Comparison of ENCODE assay signal across 8 mouse cellular contexts in genomic region chr2:30902256-30902655, GRCm38 (mm10). TPM values are rescaled to one million over a fixed set of nuclear protein-coding genes. Genes with fewer than 3 reads are reported as not detected.
DNase-seq lines count a peak whose midpoint lies in the region; ATAC-seq and TF ChIP-seq lines count a peak whose summit lies in the region.

No protein-coding gene starts in this region.

- H3K4me3 ChIP-seq in heart, embryonic 16.5 days (ENCODE audit: low read length) = peak overlapping the region; percentile 43
- H3K4me3 ChIP-seq in ES-E14 (ENCODE audit: insufficient read depth in 1 of 2, low read depth in 1 of 2, low read length in 2 of 2, poor library complexity in 1 of 2, severe bottlenecking in 1 of 2) = peak overlapping the region; percentile 46 to 52; a peak in 2 of 4 replicates
- no peak overlapping the region; the same call in 1 of the 2 replicates for H3K4me3 ChIP-seq in forebrain, embryonic 15.5 days
- H3K4me3 ChIP-seq in midbrain, embryonic 10.5 days = peak overlapping the region; percentile 63

- 59% methylated on average over 8 of the region's 8 CpGs for WGBS in heart, embryonic 16.5 days
- WGBS in forebrain, embryonic 15.5 days = 43% methylated on average over 8 of the region's 8 CpGs
- WGBS in midbrain, embryonic 10.5 days = 31% methylated on average over 8 of the region's 8 CpGs

- H3K9ac ChIP-seq in heart, embryonic 16.5 days (ENCODE audit: low read length) = peak overlapping the region; percentile 43; the same call in 1 of the 2 replicates
- H3K9ac ChIP-seq in ES-E14 (ENCODE audit: insufficient read depth, low read depth, low read length, poor library complexity, severe bottlenecking) = no peak overlapping the region
- 0 out of 2 replicates have a peak overlapping the region, but pooled peaks have one; percentile 35 for H3K9ac ChIP-seq in forebrain, embryonic 15.5 days (replicated peaks)

- H3K4me1 ChIP-seq in heart, embryonic 16.5 days (ENCODE audit: control insufficient read depth, insufficient read depth, low read length) = peaks cover 19% of the 10 kb centered on the region
- peaks cover 3 to 18% of the 10 kb centered on the region in 2 experiments; a peak in 2 of 4 replicates for H3K4me1 ChIP-seq in ES-E14 (ENCODE audit: control insufficient read depth in 2 of 2, insufficient read depth in 2 of 2, low read length in 2 of 2, poor library complexity in 1 of 2)
- peaks cover 15% of the 10 kb centered on the region for H3K4me1 ChIP-seq in forebrain, embryonic 15.5 days
- peaks cover 35% of the 10 kb centered on the region for H3K4me1 ChIP-seq in midbrain, embryonic 10.5 days

- no peak for ATAC-seq in heart, embryonic 16.5 days (replicated peaks; ENCODE audit: extremely low read depth, insufficient read depth, low FRiP score)
- ATAC-seq in forebrain, embryonic 15.5 days (replicated peaks) = no peak

- no peak overlapping the region for H3K27ac ChIP-seq in heart, embryonic 16.5 days (ENCODE audit: low read length)
- no peak overlapping the region for H3K27ac ChIP-seq in ES-E14 (ENCODE audit: insufficient read depth, low read depth, low read length, poor library complexity, severe bottlenecking)
- H3K27ac ChIP-seq in forebrain, embryonic 15.5 days (replicated peaks) = no peak overlapping the region
- peak overlapping the region; percentile 75 for H3K27ac ChIP-seq in midbrain, embryonic 10.5 days (replicated peaks)

- H3K36me3 ChIP-seq in heart, embryonic 16.5 days (ENCODE audit: control insufficient read depth, insufficient read depth) = no peaks in the 10 kb centered on the region
- no peaks in the 10 kb centered on the region for H3K36me3 ChIP-seq in ES-E14 (ENCODE audit: control insufficient read depth, insufficient read depth, low read length, poor library complexity, severe bottlenecking)
- H3K36me3 ChIP-seq in forebrain, embryonic 15.5 days = no peaks in the 10 kb centered on the region
- no peaks in the 10 kb centered on the region for H3K36me3 ChIP-seq in midbrain, embryonic 10.5 days

- H3K4me2 ChIP-seq in heart, embryonic 16.5 days (ENCODE audit: low read depth, low read length) = peak overlapping the region; percentile 60
- peak overlapping the region; percentile 51 for H3K4me2 ChIP-seq in forebrain, embryonic 15.5 days (replicated peaks)

- H3K27me3 ChIP-seq in heart, embryonic 16.5 days (ENCODE audit: control insufficient read depth, insufficient read depth, low read length) = 0 out of 2 replicates have a peak, but pooled peaks cover 2% of the 10 kb centered on the region
- peaks cover 3% of the 10 kb centered on the region; the same call in 1 of the 2 replicates for H3K27me3 ChIP-seq in forebrain, embryonic 15.5 days
- H3K27me3 ChIP-seq in midbrain, embryonic 10.5 days (ENCODE audit: low read depth, poor library complexity, severe bottlenecking) = peaks cover 39% of the 10 kb centered on the region

- intact Hi-C loops in gastrocnemius, postnatal 36 days (cut with DNase I) = no loop called here

- no peaks in the 10 kb centered on the region for H3K9me3 ChIP-seq in heart, embryonic 16.5 days (replicated peaks; ENCODE audit: control insufficient read depth, low read length)
- H3K9me3 ChIP-seq in ES-E14 (ENCODE audit: control insufficient read depth, insufficient read depth, low read depth, low read length) = no peaks in the 10 kb centered on the region
- H3K9me3 ChIP-seq in forebrain, embryonic 15.5 days = no peaks in the 10 kb centered on the region
- no peaks in the 10 kb centered on the region for H3K9me3 ChIP-seq in midbrain, embryonic 10.5 days (replicated peaks)

- no peak for DNase-seq in heart, postnatal 4 days
- DNase-seq in ES-E14 (ENCODE audit: low read depth, low spot score) = no peak
- DNase-seq in midbrain, embryonic 10.5 days (ENCODE audit: low spot score) = no peak
- no peak for DNase-seq in adrenal gland, postnatal 36 days
- no peak for DNase-seq in gastrocnemius, postnatal 36 days
- DNase-seq in MN1 (ENCODE audit: low spot score) = no peak

- in situ Hi-C loops in ES-E14 (cut with MboI; ENCODE audit: low sequenced_read_pairs in 2 of 2, unreplicated experiment in 2 of 2) = no loop called here

TF ChIP-seq in ES-E14, 5 proteins besides CTCF, POLR2A, EP300 and RAD21:
- TF ChIP-seq ZNF384 (IDR thresholded peaks at IDR 0.05; ENCODE audit: low read depth, low read length) = no peak
- no peak for TF ChIP-seq ZC3H11A (IDR thresholded peaks at IDR 0.05; ENCODE audit: borderline replicate concordance, low read depth, low read length)
- no peak for TF ChIP-seq CHD2 (IDR thresholded peaks at IDR 0.05; ENCODE audit: low read depth, low read length)
- no peak for TF ChIP-seq MAFK (IDR thresholded peaks at IDR 0.05; ENCODE audit: insufficient read depth, low read depth, low read length)
- TF ChIP-seq HCFC1 (IDR thresholded peaks at IDR 0.05; ENCODE audit: borderline replicate concordance, insufficient read depth, low read length) = no peak

RNA-seq across cellular contexts. Expression of gene Ptges, which starts 27.4 kb away (rescaled TPM):
- 1.8 and 2.8 TPM in 2 replicates for polyA plus RNA-seq in heart, embryonic 16.5 days (2015; fragmentation: Nextera tagmentation; extraction: Ambion mirVana)
- 1 to 10 TPM; 2.1 to 3.5 TPM for total RNA-seq in heart, postnatal 4 days (2021)
- 25.5 and 30.3 TPM in 2 replicates for total RNA-seq in ES-E14 (2012; rRNA removed)
- polyA plus RNA-seq in forebrain, embryonic 15.5 days (2015; fragmentation: Nextera tagmentation; extraction: Ambion mirVana) = 2.2 and 2.7 TPM in 2 replicates
- 5.8 and 9.7 TPM in 2 replicates for polyA plus RNA-seq in midbrain, embryonic 10.5 days (2016; fragmentation: Nextera tagmentation; extraction: Ambion mirVana)
- total RNA-seq in adrenal gland, postnatal 36 days (2021) = 10 to 100 TPM; 22.4 to 34.9 TPM
- 1 to 10 TPM; 3.0 to 6.5 TPM for total RNA-seq in gastrocnemius, postnatal 36 days (2021)

RNA-seq across cellular contexts. Expression of gene Tor1b, which starts 50.5 kb away (rescaled TPM):
- polyA plus RNA-seq in heart, embryonic 16.5 days (2015; fragmentation: Nextera tagmentation; extraction: Ambion mirVana) = 22.8 and 26.3 TPM in 2 replicates
- 10 to 100 TPM; 35.3 to 35.7 TPM for total RNA-seq in heart, postnatal 4 days (2021)
- total RNA-seq in ES-E14 (2012; rRNA removed) = 67.8 and 73.5 TPM in 2 replicates
- 23.6 and 23.7 TPM in 2 replicates for polyA plus RNA-seq in forebrain, embryonic 15.5 days (2015; fragmentation: Nextera tagmentation; extraction: Ambion mirVana)
- polyA plus RNA-seq in midbrain, embryonic 10.5 days (2016; fragmentation: Nextera tagmentation; extraction: Ambion mirVana) = 21.9 and 22.4 TPM in 2 replicates
- total RNA-seq in adrenal gland, postnatal 36 days (2021) = 10 to 100 TPM; 53.0 to 53.3 TPM
- 10 to 100 TPM; 19.0 to 22.7 TPM for total RNA-seq in gastrocnemius, postnatal 36 days (2021)
